ENCODE assay signal across 10 mouse cellular contexts in the genomic region with DNA sequence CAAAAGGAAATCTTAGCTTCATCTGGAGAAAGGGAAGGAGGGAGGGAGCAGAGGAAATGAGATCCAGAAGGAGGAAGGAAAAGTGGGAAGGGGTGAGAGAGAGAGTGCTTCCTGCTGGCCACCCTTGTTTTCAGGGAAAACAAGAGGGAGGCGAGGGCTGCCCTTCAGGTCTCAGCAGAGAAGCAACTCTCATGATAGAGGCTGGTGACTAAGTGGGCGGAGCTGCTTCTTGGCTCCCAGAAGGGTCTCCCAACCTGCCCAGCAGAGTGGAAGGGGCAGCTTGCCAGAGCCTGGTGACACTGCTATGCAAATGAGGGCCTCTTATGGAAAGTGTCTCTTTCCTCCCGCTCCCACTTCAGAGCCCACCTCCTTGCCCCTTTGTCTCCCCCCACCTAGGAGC.
DNase-seq lines count a peak whose midpoint lies in the region; ATAC-seq lines count a peak whose summit lies in the region.
"Had no signal": no experiment of that assay in that cellular context is flagged by ENCODE, and none has a peak within 500 bp of the region (broad histone marks: within the 10 kb centered on the region; RNA-seq: fewer than 3 reads in every experiment).

No protein-coding gene starts in this region.

- DNase-seq in kidney, adult 11 months: no peak
- DNase-seq in embryo, embryonic 9.5 days (ENCODE audit: extremely low spot score): peak; percentile 28
- DNase-seq in mesoderm, embryonic 11.5 days (ENCODE audit: low read depth, low spot score): peak; percentile 23
- no peak for DNase-seq in urinary bladder, postnatal 10 days (ENCODE audit: low spot score)
- no peak for DNase-seq in spleen, postnatal 4 days (ENCODE audit: low spot score in 2 of 2)
- DNase-seq: cerebellum, adult 9-10 months; kidney, adult 2 months; lung, postnatal 14 days had no signal

- H3K36me3 ChIP-seq in kidney, embryonic 16.5 days (ENCODE audit: insufficient read depth, low read length): no peaks in the 10 kb centered on the region
- H3K36me3 ChIP-seq in forebrain, embryonic 12.5 days (replicated peaks): no peaks in the 10 kb centered on the region

- no peaks in the 10 kb centered on the region for H3K9me3 ChIP-seq in kidney, embryonic 16.5 days (ENCODE audit: low read length)
- no peaks in the 10 kb centered on the region for H3K9me3 ChIP-seq in forebrain, embryonic 12.5 days

- no peaks in the 10 kb centered on the region for H3K27me3 ChIP-seq in kidney, embryonic 16.5 days (ENCODE audit: insufficient read depth, low read length)
- H3K27me3 ChIP-seq in forebrain, embryonic 12.5 days: no peaks in the 10 kb centered on the region

- WGBS in kidney, embryonic 16.5 days: 11% methylated on average over 3 of the region's 3 CpGs
- 15% methylated on average over 3 of the region's 3 CpGs for WGBS in forebrain, embryonic 12.5 days

- H3K27ac ChIP-seq in kidney, embryonic 16.5 days (ENCODE audit: low read length): no peak overlapping the region
- H3K27ac ChIP-seq in forebrain, embryonic 12.5 days: no peak overlapping the region

- H3K4me1 ChIP-seq in kidney, embryonic 16.5 days (ENCODE audit: insufficient read depth, low read length): peaks cover 8% of the 10 kb centered on the region; the same call in 1 of the 2 replicates
- H3K4me1 ChIP-seq in forebrain, embryonic 12.5 days: peaks cover 13% of the 10 kb centered on the region

- no peak overlapping the region for H3K4me3 ChIP-seq in kidney, embryonic 16.5 days (ENCODE audit: low read length)
- H3K4me3 ChIP-seq in forebrain, embryonic 12.5 days (replicated peaks): no peak overlapping the region

- peak; percentile 77 for ATAC-seq in kidney, embryonic 16.5 days (ENCODE audit: low FRiP score, low TSS enrichment)
- ATAC-seq in forebrain, embryonic 12.5 days (ENCODE audit: low FRiP score): peak; percentile 77; the same call in 1 of the 2 replicates

- H3K4me2 ChIP-seq in kidney, embryonic 16.5 days (replicated peaks; ENCODE audit: low read depth, low read length): no peak overlapping the region
- H3K4me2 ChIP-seq in forebrain, embryonic 12.5 days: no peak overlapping the region

- H3K9ac ChIP-seq in kidney, embryonic 16.5 days (replicated peaks; ENCODE audit: low read length): no peak overlapping the region
- no peak overlapping the region for H3K9ac ChIP-seq in forebrain, embryonic 12.5 days

Comparison
In these comparisons a context has a peak if more than half of its experiments do, and no peak if none do; other contexts are left out.
1. DNase-seq: peak in embryo, embryonic 9.5 days (single experiment) and mesoderm, embryonic 11.5 days (single experiment); none in kidney, adult 11 months (single experiment), urinary bladder, postnatal 10 days (single experiment) and spleen, postnatal 4 days (0 of 2).